ENCODE assay signal across 26 mouse cellular contexts in genomic region chr3:138012351-138012750, GRCm38 (mm10). TPM values are rescaled to one million over a fixed set of nuclear protein-coding genes. Genes with fewer than 3 reads are reported as not detected.
DNase-seq lines count a peak whose midpoint lies in the region; ATAC-seq and TF ChIP-seq lines count a peak whose summit lies in the region.
"Had no signal": no experiment of that assay in that cellular context is flagged by ENCODE, and none has a peak within 500 bp of the region (broad histone marks: within the 10 kb centered on the region; RNA-seq: fewer than 3 reads in every experiment).

No protein-coding gene starts in this region.

- no peaks in the 10 kb centered on the region for H3K9me3 ChIP-seq in intestine, embryonic 14.5 days (ENCODE audit: control insufficient read depth, low read length)
- H3K9me3 ChIP-seq in intestine, postnatal 0 days (ENCODE audit: control insufficient read depth): no peaks in the 10 kb centered on the region
- H3K9me3 ChIP-seq: embryonic facial prominence, embryonic 12.5 days; forebrain, embryonic 12.5 days; hindbrain, embryonic 15.5 days; limb, embryonic 15.5 days; midbrain, embryonic 15.5 days; neural tube, embryonic 12.5 days had no signal

- WGBS in intestine, embryonic 14.5 days: 34% methylated on average over 4 of the region's 4 CpGs
- 18% methylated on average over 4 of the region's 4 CpGs for WGBS in intestine, postnatal 0 days
- WGBS in lung, adult 2 months: 22% methylated on average over 4 of the region's 4 CpGs
- WGBS in thymus, adult 2 months: 67% methylated on average over 4 of the region's 4 CpGs

- TF ChIP-seq POLR2A in lung, adult 2 months (IDR thresholded peaks at IDR 0.05; ENCODE audit: borderline replicate concordance, extremely low read depth, low read depth, low read length): no peak
- TF ChIP-seq POLR2A in thymus, adult 2 months (IDR thresholded peaks at IDR 0.05; ENCODE audit: control insufficient read depth, extremely low read depth, insufficient read depth, low read length, poor library complexity): no peak

- DNase-seq in intestine, embryonic 14.5 days (ENCODE audit: low spot score): peak; percentile 45
- no peak for DNase-seq in lung, adult 2 months
- DNase-seq in lung, adult 18-20 months: no peak
- DNase-seq in thymus, adult 2 months: no peak
- no peak for DNase-seq in thymus, postnatal 10 days (ENCODE audit: low spot score in 2 of 2)
- no peak for DNase-seq in urinary bladder, postnatal 4 days (ENCODE audit: low spot score in 2 of 2)
- DNase-seq: adrenal gland, adult 8-10 months; cerebellum, adult 11-12 months; cerebellum, postnatal 14 days; kidney, adult 18-20 months; kidney, postnatal 10 days; left cerebral cortex, postnatal 4 days; right cerebral cortex, postnatal 14 days had no signal

- no peaks in the 10 kb centered on the region for H3K4me1 ChIP-seq in intestine, embryonic 14.5 days (replicated peaks; ENCODE audit: control insufficient read depth, insufficient read depth, low read length)
- H3K4me1 ChIP-seq in intestine, postnatal 0 days (replicated peaks; ENCODE audit: control insufficient read depth, insufficient read depth, low read length): 0 out of 2 replicates have a peak, but pooled peaks cover 7% of the 10 kb centered on the region
- H3K4me1 ChIP-seq in lung, adult 2 months (ENCODE audit: control insufficient read depth, insufficient read depth, low read length): no peaks in the 10 kb centered on the region
- H3K4me1 ChIP-seq in thymus, adult 2 months (replicated peaks; ENCODE audit: control insufficient read depth, insufficient read depth, low read length): 0 out of 2 replicates have a peak, but pooled peaks cover 2% of the 10 kb centered on the region
- H3K4me1 ChIP-seq: embryonic facial prominence, embryonic 12.5 days; forebrain, embryonic 12.5 days; hindbrain, embryonic 15.5 days; neural tube, embryonic 12.5 days had no signal

- H3K36me3 ChIP-seq in intestine, embryonic 14.5 days (ENCODE audit: control insufficient read depth, insufficient read depth, low read length): no peaks in the 10 kb centered on the region
- H3K36me3 ChIP-seq in intestine, postnatal 0 days (ENCODE audit: control insufficient read depth, insufficient read depth): no peaks in the 10 kb centered on the region
- H3K36me3 ChIP-seq in thymus, adult 2 months (ENCODE audit: control insufficient read depth, insufficient read depth, low read length): no peaks in the 10 kb centered on the region
- H3K36me3 ChIP-seq: embryonic facial prominence, embryonic 12.5 days; forebrain, embryonic 12.5 days; hindbrain, embryonic 15.5 days; limb, embryonic 15.5 days; midbrain, embryonic 15.5 days; neural tube, embryonic 12.5 days had no signal

- H3K4me2 ChIP-seq in intestine, embryonic 14.5 days (ENCODE audit: low read length): no peak overlapping the region
- H3K4me2 ChIP-seq in intestine, postnatal 0 days (replicated peaks; ENCODE audit: low read depth): no peak overlapping the region
- H3K4me2 ChIP-seq: embryonic facial prominence, embryonic 12.5 days; forebrain, embryonic 12.5 days; heart, embryonic 11.5 days; hindbrain, embryonic 15.5 days; limb, embryonic 15.5 days; midbrain, embryonic 15.5 days; neural tube, embryonic 12.5 days had no signal

- no peak for TF ChIP-seq CTCF in intestine, postnatal 0 days (IDR thresholded peaks at IDR 0.05; ENCODE audit: low read depth)
- no peak for TF ChIP-seq CTCF in lung, adult 2 months (IDR thresholded peaks at IDR 0.05; ENCODE audit: insufficient read depth, low read length)
- TF ChIP-seq CTCF in thymus, adult 2 months (IDR thresholded peaks at IDR 0.05; ENCODE audit: borderline replicate concordance, control insufficient read depth, extremely low read depth, insufficient read depth, low read length, poor library complexity): no peak

- H3K9ac ChIP-seq in intestine, embryonic 14.5 days (ENCODE audit: low read length): no peak overlapping the region
- H3K9ac ChIP-seq in intestine, postnatal 0 days (ENCODE audit: low read depth, low read length): no peak overlapping the region
- H3K9ac ChIP-seq: embryonic facial prominence, embryonic 12.5 days; forebrain, embryonic 12.5 days; hindbrain, embryonic 15.5 days; limb, embryonic 15.5 days; midbrain, embryonic 15.5 days; neural tube, embryonic 12.5 days had no signal

- ATAC-seq in intestine, embryonic 14.5 days (replicated peaks; ENCODE audit: low FRiP score, low TSS enrichment, low read depth): no peak
- ATAC-seq in intestine, postnatal 0 days: no peak
- ATAC-seq: activated CD4-positive, CD25-positive, alpha-beta regulatory T cell, adult 4 months; midbrain, embryonic 15.5 days had no signal

- no peak overlapping the region for H3K4me3 ChIP-seq in intestine, embryonic 14.5 days (ENCODE audit: low read depth, low read length)
- H3K4me3 ChIP-seq in intestine, postnatal 0 days (ENCODE audit: low read depth, low read length): no peak overlapping the region
- peak overlapping the region; percentile 23 for H3K4me3 ChIP-seq in lung, adult 2 months (replicated peaks; ENCODE audit: extremely low read depth, low read depth, low read length)
- H3K4me3 ChIP-seq in thymus, adult 2 months (ENCODE audit: control insufficient read depth, insufficient read depth, low read length): no peak overlapping the region
- H3K4me3 ChIP-seq: embryonic facial prominence, embryonic 12.5 days; erythroblast, embryonic 14.5 days; forebrain, embryonic 12.5 days; hindbrain, embryonic 15.5 days; limb, embryonic 15.5 days; megakaryocyte, embryonic 14.5 days; midbrain, embryonic 15.5 days; neural tube, embryonic 12.5 days had no signal

- no peak overlapping the region for H3K27ac ChIP-seq in intestine, embryonic 14.5 days (ENCODE audit: low read depth)
- no peak overlapping the region for H3K27ac ChIP-seq in intestine, postnatal 0 days (ENCODE audit: low read depth, low read length)
- peak overlapping the region; percentile 41; the same call in 1 of the 2 replicates for H3K27ac ChIP-seq in thymus, adult 2 months (ENCODE audit: control insufficient read depth, insufficient read depth, low read length)
- H3K27ac ChIP-seq: embryonic facial prominence, embryonic 12.5 days; forebrain, embryonic 12.5 days; hindbrain, embryonic 15.5 days; limb, embryonic 15.5 days; midbrain, embryonic 15.5 days; neural tube, embryonic 12.5 days; stomach, postnatal 0 days had no signal

- H3K27me3 ChIP-seq in intestine, embryonic 14.5 days (replicated peaks; ENCODE audit: control insufficient read depth, insufficient read depth, low read length): no peaks in the 10 kb centered on the region
- no peaks in the 10 kb centered on the region for H3K27me3 ChIP-seq in intestine, postnatal 0 days (replicated peaks; ENCODE audit: control insufficient read depth, insufficient read depth, low read length)
- no peaks in the 10 kb centered on the region for H3K27me3 ChIP-seq in thymus, adult 2 months (ENCODE audit: control insufficient read depth, insufficient read depth, low read length)
- H3K27me3 ChIP-seq: embryonic facial prominence, embryonic 12.5 days; forebrain, embryonic 12.5 days; hindbrain, embryonic 15.5 days; limb, embryonic 15.5 days; megakaryocyte, embryonic 14.5 days; midbrain, embryonic 15.5 days; neural tube, embryonic 12.5 days had no signal

RNA-seq across cellular contexts. Expression of gene Dapp1, which starts 31.0 kb away (rescaled TPM):
- polyA plus RNA-seq in intestine, embryonic 14.5 days (2014; fragmentation: Nextera tagmentation; extraction: Ambion mirVana): 14.4 and 14.5 TPM in 2 replicates
- polyA plus RNA-seq in intestine, postnatal 0 days (2015; fragmentation: Nextera tagmentation; extraction: Ambion mirVana): 70.6 and 71.2 TPM in 2 replicates
- 4.5 and 7.1 TPM in 2 replicates for polyA plus RNA-seq in lung, adult 2 months (2012; rRNA removed)
- polyA plus RNA-seq in thymus, adult 2 months (2012; rRNA removed): 13.9 and 16.0 TPM in 2 replicates

RNA-seq across cellular contexts. Expression of gene 1110002E22Rik, which starts 52.5 kb away (rescaled TPM):
- 0.07 and 0.13 TPM in 2 replicates for polyA plus RNA-seq in intestine, embryonic 14.5 days (2014; fragmentation: Nextera tagmentation; extraction: Ambion mirVana)
- polyA plus RNA-seq in intestine, postnatal 0 days (2015; fragmentation: Nextera tagmentation; extraction: Ambion mirVana): 0.07 and 0.08 TPM in 2 replicates
- polyA plus RNA-seq in lung, adult 2 months (2012; rRNA removed): 0.15 and 2.3 TPM in 2 replicates
- polyA plus RNA-seq in thymus, adult 2 months (2012; rRNA removed): 0.28 and 0.74 TPM in 2 replicates
- polyA plus RNA-seq: activated CD4-positive, CD25-positive, alpha-beta regulatory T cell, adult 4 months; erythroblast, embryonic 14.5 days had no signal

RNA-seq across cellular contexts. Expression of gene Gm5105, which starts 54.8 kb away (rescaled TPM):
- 0.19 and 0.31 TPM in 2 replicates for polyA plus RNA-seq in intestine, embryonic 14.5 days (2014; fragmentation: Nextera tagmentation; extraction: Ambion mirVana)
- not detected in 2 replicates for polyA plus RNA-seq in intestine, postnatal 0 days (2015; fragmentation: Nextera tagmentation; extraction: Ambion mirVana)
- polyA plus RNA-seq in lung, adult 2 months (2012; rRNA removed): 0.15 and 0.18 TPM in 2 replicates
- not detected in 2 replicates for polyA plus RNA-seq in thymus, adult 2 months (2012; rRNA removed)
- polyA plus RNA-seq: activated CD4-positive, CD25-positive, alpha-beta regulatory T cell, adult 4 months; embryonic facial prominence, embryonic 12.5 days; erythroblast, embryonic 14.5 days; forebrain, embryonic 12.5 days; heart, embryonic 11.5 days; neural tube, embryonic 12.5 days; stomach, postnatal 0 days; thymus, postnatal 0 days had no signal
